Mouse (Mus musculus): ENCODE measurements around the gene Scd4. TPM values are rescaled to one million over a fixed set of nuclear protein-coding genes. Genes with fewer than 3 reads are reported as not detected.

Scd4 gene
- 0.23 TPM for polyA plus RNA-seq (2017; shearing (Covaris generic))

DNA sequence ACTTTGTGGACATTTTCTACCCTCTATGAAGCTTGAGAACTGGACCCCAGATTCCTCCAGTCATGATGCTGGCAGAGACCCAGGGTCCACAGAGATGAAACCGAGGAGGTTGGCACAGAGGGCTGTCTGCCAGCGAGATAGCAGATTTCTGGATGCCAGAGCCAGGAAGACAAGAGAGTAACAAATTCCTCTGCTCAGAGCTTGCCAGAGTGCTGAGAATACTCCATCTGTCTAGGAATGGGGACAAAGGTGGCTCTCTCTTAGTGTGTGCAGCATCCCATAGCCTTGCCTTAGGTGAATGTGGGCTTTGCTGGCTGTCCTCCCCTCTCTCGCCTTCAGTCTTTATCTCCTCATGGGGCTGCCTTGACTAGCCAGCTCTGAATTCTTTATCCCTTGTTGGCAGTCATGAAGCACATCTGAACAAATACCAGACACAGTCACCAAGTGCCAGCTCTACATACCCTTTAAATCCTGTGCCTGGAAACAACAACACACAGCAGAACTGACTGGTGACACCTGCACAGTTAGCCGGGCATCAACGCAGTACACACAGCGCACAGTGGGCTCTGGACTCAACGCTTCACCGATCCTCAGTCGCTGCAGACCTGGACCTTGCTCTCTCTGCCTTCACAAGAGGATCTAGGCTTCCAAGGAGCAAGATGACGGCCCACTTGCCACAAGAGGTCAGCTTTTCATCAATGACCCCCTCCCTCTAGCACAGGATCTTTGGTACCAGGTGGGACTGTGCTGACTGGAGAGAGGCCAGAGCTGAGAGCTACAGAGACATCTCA lies at the start of gene Scd4:
TSS of gene Scd4 (plus strand) at position 260 of the 791 bp plus-strand sequence.

DNA sequence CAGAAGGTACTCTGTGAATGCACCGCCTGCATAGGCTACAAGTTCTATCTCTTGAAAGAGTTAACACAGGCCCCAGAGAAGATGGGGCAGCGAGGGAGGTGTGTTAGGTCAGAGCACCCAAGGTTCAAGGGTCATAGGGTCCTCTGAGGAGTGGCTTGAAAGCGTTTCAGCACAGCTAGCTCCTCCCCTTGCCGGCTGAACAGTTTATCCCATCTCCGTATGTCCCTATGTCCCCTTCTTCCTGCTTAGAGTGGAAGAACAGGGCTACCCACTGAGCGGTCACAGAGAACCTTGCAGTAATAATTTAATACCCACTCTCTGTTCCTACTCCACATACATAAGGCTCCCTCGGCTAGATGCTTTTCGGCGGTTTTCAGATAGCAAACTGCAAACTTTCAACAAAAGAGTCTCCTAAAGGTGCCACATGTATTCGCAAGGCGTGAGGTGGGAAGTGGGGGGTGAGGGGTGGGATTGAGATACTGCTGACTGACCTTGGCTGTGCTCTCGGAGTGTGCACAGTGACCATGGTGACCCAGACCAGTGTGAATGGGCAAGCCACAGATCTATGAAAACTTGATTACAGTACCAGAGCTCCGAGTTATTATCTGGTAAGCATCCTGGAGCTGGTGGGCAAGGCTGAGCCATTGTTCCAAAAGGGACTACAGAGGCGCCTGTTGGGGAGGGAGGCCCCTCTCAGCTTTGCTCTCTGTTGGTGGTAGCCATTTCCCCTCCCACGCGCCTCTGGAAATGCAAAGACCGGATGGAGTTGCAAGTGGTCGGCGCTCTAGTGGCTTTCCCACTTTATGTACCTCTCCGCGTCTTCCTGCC lies 39.7 kb upstream of the Scd4 start, which contains the start of gene Scd2:
TSS of gene Scd2 (plus strand) at position 734 of the 828 bp plus-strand sequence.

Other genes starting within 250 kb of the Scd4 start
- gene Chuk, start 225.6 kb upstream of the Scd4 start, polyA plus RNA-seq (2017; shearing (Covaris generic)) = 97.1 TPM
- 21.6 TPM for gene Cwf19l1, start 197.2 kb upstream of the Scd4 start, polyA plus RNA-seq (2017; shearing (Covaris generic))
- gene Bloc1s2, start 186.6 kb upstream of the Scd4 start, polyA plus RNA-seq (2017; shearing (Covaris generic)) = 66.8 TPM
- gene Pkd2l1, start 140.7 kb upstream of the Scd4 start, polyA plus RNA-seq (2017; shearing (Covaris generic)) = 0.45 TPM
- gene Scd3, start 129.8 kb upstream of the Scd4 start, polyA plus RNA-seq (2017; shearing (Covaris generic)) = not detected
- gene Scd2, start 39.4 kb upstream of the Scd4 start, polyA plus RNA-seq (2017; shearing (Covaris generic)) = 13.7 TPM
- gene Scd1, start 74.8 kb downstream of the Scd4 start, polyA plus RNA-seq (2017; shearing (Covaris generic)) = not detected
- 0.48 TPM for gene Wnt8b, start 160.4 kb downstream of the Scd4 start, polyA plus RNA-seq (2017; shearing (Covaris generic))
- gene Sec31b, start 212.8 kb downstream of the Scd4 start, polyA plus RNA-seq (2017; shearing (Covaris generic)) = 2.0 TPM
- not detected for gene Gm20538, start 219.7 kb downstream of the Scd4 start, polyA plus RNA-seq (2017; shearing (Covaris generic))
- gene Ndufb8, start 222.3 kb downstream of the Scd4 start, polyA plus RNA-seq (2017; shearing (Covaris generic)) = 188 TPM
- 43.4 TPM for gene Hif1an, start 229.8 kb downstream of the Scd4 start, polyA plus RNA-seq (2017; shearing (Covaris generic))